Mouse (Mus musculus) heart, adult 9 months (tissue): Measurements from ENCODE around the gene Crym.
A peak's percentile ranks its signal among the peaks of the same experiment; 100 is the strongest.

Experiments used
- DNase-seq, 2 experiments: peaks; one replicate each; pipeline ENCODE4 v3.0.0; 2022; ENCODE audit warnings: low spot score in 2 of 2

Gene Crym

GRCm38 (mm10) chr7:120163581-120164251 lies 38.2 kb downstream of the Crym start:
- DNase-seq = no peak

GRCm38 (mm10) chr7:120158121-120158613 lies 43.7 kb downstream of the Crym start:
- no peak for DNase-seq

GRCm38 (mm10) chr7:120157575-120158061 lies 44.3 kb downstream of the Crym start:
- no peak for DNase-seq

- no peak for DNase-seq
Measured at GRCm38 (mm10) chr7:120156841-120157409, 45.0 kb downstream of the Crym start.

- DNase-seq = no peak
Measured at GRCm38 (mm10) chr7:120150898-120151297, 51.0 kb downstream of the Crym start.

- peak; percentile 22 to 39 for DNase-seq
Measured at GRCm38 (mm10) chr7:120150257-120150656, 51.7 kb downstream of the Crym start.

- no peak for DNase-seq
Measured at GRCm38 (mm10) chr7:120145191-120145590, 56.7 kb downstream of the Crym start, which contains the start of gene Zp2. Zp2 (minus strand) TSS chr7:120145291.

- DNase-seq = no peak
Measured at GRCm38 (mm10) chr7:120142743-120143142, 59.2 kb downstream of the Crym start.
